Mouse (Mus musculus) heart, postnatal 0 days (tissue): Measurements from ENCODE around the gene Cfap77.

Source experiments
- CTCF ChIP-seq: IDR thresholded peaks from 2 replicates; pipeline ENCODE4 v1.5.1; 2016; ENCODE audit warnings: antibody characterized with exemption, control low read depth, low read depth
- EP300 ChIP-seq: IDR thresholded peaks from 2 replicates; pipeline ENCODE4 v1.6.1; 2016; ENCODE audit warnings: antibody characterized with exemption, low read depth

DNA sequence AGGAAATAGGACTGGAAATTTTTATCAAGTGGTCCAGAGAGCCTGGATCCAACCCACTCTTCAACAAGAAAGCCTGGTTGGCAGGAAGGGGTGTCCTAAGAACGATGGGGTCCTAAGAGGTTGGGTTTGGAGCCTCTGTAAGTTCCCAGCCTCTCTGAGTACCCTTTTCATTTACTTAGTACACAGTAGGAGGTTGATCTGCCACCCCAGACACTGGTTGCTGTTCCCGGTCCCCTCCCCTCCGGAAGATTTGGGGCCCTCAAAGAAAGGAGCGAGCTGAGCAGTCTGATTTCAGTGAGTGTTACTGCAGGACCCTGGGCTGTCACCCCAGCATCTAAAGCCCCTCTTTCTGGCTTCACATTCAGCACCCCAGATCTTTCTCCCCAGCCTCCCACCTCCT, 135.9 kb downstream of the Cfap77 start:
- TF ChIP-seq CTCF = no peak
- TF ChIP-seq EP300 = no peak
